Mouse (Mus musculus): ENCODE data around the gene Sec24d.

DNA sequence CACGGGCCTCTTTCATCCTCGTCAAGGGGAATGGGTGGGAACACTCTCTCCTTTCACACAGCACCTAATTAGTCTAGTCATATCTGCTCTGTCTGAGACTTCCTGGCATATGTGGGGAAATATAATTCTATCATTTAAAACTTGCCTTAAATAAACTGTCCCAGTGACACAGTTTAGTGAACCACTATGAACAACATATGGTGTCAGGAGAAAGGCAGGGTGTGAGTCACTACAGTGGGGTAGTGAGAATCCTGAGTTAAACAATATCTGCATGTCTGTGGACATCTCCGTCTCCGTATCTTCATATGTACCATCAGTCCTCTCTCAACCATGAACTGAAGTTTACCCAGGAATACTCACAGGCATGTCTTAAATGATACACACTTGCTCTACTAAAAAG lies 123.9 kb downstream of the Sec24d start:
- TF ChIP-seq CTCF (IDR thresholded peaks at IDR 0.05; ENCODE audit: insufficient read depth, low read length) (no peak), POLR2A (IDR thresholded peaks at IDR 0.05; ENCODE audit: borderline replicate concordance, extremely low read depth, low read depth, low read length) (no peak)

Data from lung, adult 2 months (tissue).